Mouse (Mus musculus): ENCODE measurements at regions not wholly inside any gene's neighbourhood (a gene's known extent, or its start where the extent isn't known, plus 50 kb on each side); places are given as distances from the start of the nearest gene placed in this dataset.

GRCm38 (mm10) chr7:137522450-137522849 is 85.0 kb downstream of the Glrx3 start:
- ATAC-seq (ENCODE audit: insufficient number of reproducible peaks, insufficient read depth, low FRiP score, low read depth), result no peak
- Histone ChIP-seq H3K36me3 (ENCODE audit: control insufficient read depth, insufficient read depth, low read length) (no peaks in the 10 kb centered on the region), H3K4me3 (ENCODE audit: low read depth, low read length) (no peak overlapping the region), H3K27ac (ENCODE audit: low read length) (no peak overlapping the region), H3K9ac (replicated peaks; ENCODE audit: low read depth, low read length) (no peak overlapping the region), H3K4me2 (replicated peaks; ENCODE audit: low read depth, low read length) (no peak overlapping the region), H3K9me3 (ENCODE audit: control insufficient read depth, low read depth, low read length) (no peaks in the 10 kb centered on the region), H3K4me1 (ENCODE audit: control insufficient read depth, insufficient read depth, low read length) (no peaks in the 10 kb centered on the region), H3K27me3 (ENCODE audit: control insufficient read depth, insufficient read depth, low read length) (no peaks in the 10 kb centered on the region)
- WGBS, result 80% methylated on average over 5 of the region's 5 CpGs

GRCm38 (mm10) chr7:137533476-137533875 is 96.1 kb downstream of the Glrx3 start:
- H3K4me3 ChIP-seq (ENCODE audit: low read depth, low read length), result no peak overlapping the region
- 80% methylated on average over 4 of the region's 4 CpGs for WGBS
- H3K4me2 ChIP-seq (replicated peaks; ENCODE audit: low read depth, low read length), result no peak overlapping the region
- no peaks in the 10 kb centered on the region for H3K27me3 ChIP-seq (ENCODE audit: control insufficient read depth, insufficient read depth, low read length)
- no peak overlapping the region for H3K27ac ChIP-seq (ENCODE audit: low read length)
- ATAC-seq (ENCODE audit: insufficient number of reproducible peaks, insufficient read depth, low FRiP score, low read depth), result no peak
- H3K9ac ChIP-seq (replicated peaks; ENCODE audit: low read depth, low read length), result no peak overlapping the region
- H3K4me1 ChIP-seq (ENCODE audit: control insufficient read depth, insufficient read depth, low read length), result no peaks in the 10 kb centered on the region
- H3K9me3 ChIP-seq (ENCODE audit: control insufficient read depth, low read depth, low read length), result no peaks in the 10 kb centered on the region
- H3K36me3 ChIP-seq (ENCODE audit: control insufficient read depth, insufficient read depth, low read length), result no peaks in the 10 kb centered on the region

DNA sequence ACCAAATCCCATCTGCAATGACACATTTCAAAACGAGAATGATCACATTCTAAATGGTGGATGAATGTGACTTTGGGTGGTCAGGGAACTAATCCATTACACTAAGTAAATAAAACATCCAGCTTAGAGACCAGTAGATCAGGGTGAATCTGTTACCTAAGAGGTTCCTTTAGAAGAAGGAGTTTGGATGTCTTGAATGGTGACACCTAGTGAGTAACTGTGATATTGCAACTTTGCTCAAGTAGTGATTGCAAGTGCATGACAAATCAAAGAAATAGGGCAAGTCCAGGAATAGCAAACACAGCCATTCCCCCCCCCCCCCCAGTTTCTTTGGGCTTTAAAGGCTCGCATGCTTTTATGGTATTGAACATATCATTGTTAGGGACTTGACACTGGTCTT is 112.6 kb downstream of the Glrx3 start:
- Histone ChIP-seq H3K9me3 (ENCODE audit: control insufficient read depth, low read depth, low read length) (no peaks in the 10 kb centered on the region), H3K27me3 (ENCODE audit: control insufficient read depth, insufficient read depth, low read length) (no peaks in the 10 kb centered on the region), H3K4me3 (ENCODE audit: low read depth, low read length) (no peak overlapping the region), H3K4me2 (replicated peaks; ENCODE audit: low read depth, low read length) (no peak overlapping the region), H3K36me3 (ENCODE audit: control insufficient read depth, insufficient read depth, low read length) (no peaks in the 10 kb centered on the region), H3K27ac (ENCODE audit: low read length) (no peak overlapping the region), H3K9ac (replicated peaks; ENCODE audit: low read depth, low read length) (no peak overlapping the region), H3K4me1 (ENCODE audit: control insufficient read depth, insufficient read depth, low read length) (no peaks in the 10 kb centered on the region)
- ATAC-seq (ENCODE audit: insufficient number of reproducible peaks, insufficient read depth, low FRiP score, low read depth), result no peak
- WGBS, result 32% methylated on average over 2 of the region's 2 CpGs

DNA sequence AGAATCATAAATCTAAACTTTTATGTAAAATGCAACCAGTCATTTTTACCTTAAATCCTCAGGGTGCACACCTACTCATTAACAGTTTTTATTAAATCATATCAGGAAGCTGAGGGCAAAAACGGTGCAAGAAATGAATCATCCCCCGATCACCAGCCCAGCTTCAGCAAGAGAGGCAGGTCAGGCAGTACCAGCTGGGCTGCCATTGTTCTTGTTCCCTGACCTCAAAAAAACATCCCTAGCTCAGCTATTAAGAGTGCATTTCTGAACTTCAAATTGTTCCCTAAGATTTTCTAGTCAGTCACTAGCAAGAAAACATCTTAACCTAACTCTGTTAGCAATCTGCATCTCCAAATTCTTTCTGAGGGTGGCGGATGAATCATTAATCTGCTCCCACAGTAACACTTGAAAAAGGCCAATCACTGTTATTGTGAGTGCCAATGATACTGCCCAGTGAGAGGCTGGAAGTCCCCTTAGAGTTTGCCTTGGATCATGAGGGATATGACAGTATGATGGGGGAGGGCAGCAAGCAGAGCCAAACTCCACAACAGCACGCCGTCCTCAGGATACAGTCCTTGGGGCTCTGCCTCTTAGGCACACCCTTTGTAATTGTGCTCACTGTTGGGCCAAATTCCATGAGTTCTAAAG is 115.3 kb downstream of the Glrx3 start:
- no peaks in the 10 kb centered on the region for H3K4me1 ChIP-seq (ENCODE audit: control insufficient read depth, insufficient read depth, low read length)
- no peak overlapping the region for H3K9ac ChIP-seq (replicated peaks; ENCODE audit: low read depth, low read length)
- WGBS, result 57% methylated on average over 5 of the region's 5 CpGs
- H3K4me3 ChIP-seq (ENCODE audit: low read depth, low read length), result no peak overlapping the region
- no peak overlapping the region for H3K4me2 ChIP-seq (replicated peaks; ENCODE audit: low read depth, low read length)
- H3K9me3 ChIP-seq (ENCODE audit: control insufficient read depth, low read depth, low read length), result no peaks in the 10 kb centered on the region
- H3K27ac ChIP-seq (ENCODE audit: low read length), result no peak overlapping the region
- H3K27me3 ChIP-seq (ENCODE audit: control insufficient read depth, insufficient read depth, low read length), result no peaks in the 10 kb centered on the region
- no peak for ATAC-seq (ENCODE audit: insufficient number of reproducible peaks, insufficient read depth, low FRiP score, low read depth)
- no peaks in the 10 kb centered on the region for H3K36me3 ChIP-seq (ENCODE audit: control insufficient read depth, insufficient read depth, low read length)

DNA sequence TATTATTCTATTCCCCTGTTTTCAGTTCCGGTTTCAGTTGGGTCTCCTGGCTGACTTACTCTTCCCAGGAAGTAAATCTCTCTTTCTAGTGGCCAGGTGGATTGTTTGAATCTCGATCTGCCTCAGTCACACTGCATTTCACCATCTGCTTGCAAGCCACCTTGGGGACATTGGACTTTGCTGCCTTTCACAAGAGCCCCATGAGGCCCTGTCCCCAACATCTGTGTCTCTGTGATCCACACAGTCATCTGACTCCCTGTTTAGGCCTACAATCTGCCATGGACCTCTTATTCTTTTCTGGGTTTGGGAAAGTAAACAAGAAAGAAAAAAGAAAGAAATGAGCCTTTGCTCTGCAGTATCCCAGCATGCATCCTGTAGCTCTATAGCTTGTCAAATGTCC is 118.1 kb downstream of the Glrx3 start:
- no peaks in the 10 kb centered on the region for H3K36me3 ChIP-seq (ENCODE audit: control insufficient read depth, insufficient read depth, low read length)
- no peak for ATAC-seq (ENCODE audit: insufficient number of reproducible peaks, insufficient read depth, low FRiP score, low read depth)
- 62% methylated on average over 2 of the region's 2 CpGs for WGBS

DNA sequence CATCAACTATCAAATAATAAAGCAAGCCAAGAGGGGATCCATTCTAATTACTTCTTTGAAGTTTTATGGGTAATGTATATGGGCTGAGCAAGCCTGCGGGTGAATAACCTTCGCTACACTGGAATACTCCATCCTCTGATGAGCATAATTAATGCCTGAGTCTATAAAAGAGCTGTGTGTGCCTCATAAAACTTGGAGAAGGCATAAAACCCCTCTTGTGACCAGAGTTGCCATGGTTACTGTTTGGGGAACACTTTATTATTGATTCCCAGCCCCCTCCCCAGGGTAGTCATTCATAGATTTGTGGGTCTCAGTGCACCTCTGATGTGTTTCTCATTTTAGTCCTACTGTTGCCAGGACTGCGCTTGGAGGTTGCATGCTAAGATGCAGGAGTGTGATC is 120.0 kb downstream of the Glrx3 start:
- Histone ChIP-seq H3K4me3 (ENCODE audit: low read depth, low read length) (no peak overlapping the region), H3K9ac (replicated peaks; ENCODE audit: low read depth, low read length) (no peak overlapping the region), H3K27me3 (ENCODE audit: control insufficient read depth, insufficient read depth, low read length) (no peaks in the 10 kb centered on the region), H3K27ac (ENCODE audit: low read length) (no peak overlapping the region), H3K36me3 (ENCODE audit: control insufficient read depth, insufficient read depth, low read length) (no peaks in the 10 kb centered on the region), H3K9me3 (ENCODE audit: control insufficient read depth, low read depth, low read length) (no peaks in the 10 kb centered on the region), H3K4me2 (replicated peaks; ENCODE audit: low read depth, low read length) (no peak overlapping the region), H3K4me1 (ENCODE audit: control insufficient read depth, insufficient read depth, low read length) (no peaks in the 10 kb centered on the region)
- 94% methylated on average over 3 of the region's 3 CpGs for WGBS
- ATAC-seq (ENCODE audit: insufficient number of reproducible peaks, insufficient read depth, low FRiP score, low read depth), result no peak

More for the DNA sequence above, 118.1 kb downstream of the Glrx3 start:
- Histone ChIP-seq H3K4me3 (ENCODE audit: low read depth, low read length) (no peak overlapping the region), H3K4me2 (replicated peaks; ENCODE audit: low read depth, low read length) (no peak overlapping the region), H3K9ac (replicated peaks; ENCODE audit: low read depth, low read length) (no peak overlapping the region), H3K4me1 (ENCODE audit: control insufficient read depth, insufficient read depth, low read length) (no peaks in the 10 kb centered on the region), H3K27ac (ENCODE audit: low read length) (no peak overlapping the region), H3K27me3 (ENCODE audit: control insufficient read depth, insufficient read depth, low read length) (no peaks in the 10 kb centered on the region), H3K9me3 (ENCODE audit: control insufficient read depth, low read depth, low read length) (no peaks in the 10 kb centered on the region)

DNA sequence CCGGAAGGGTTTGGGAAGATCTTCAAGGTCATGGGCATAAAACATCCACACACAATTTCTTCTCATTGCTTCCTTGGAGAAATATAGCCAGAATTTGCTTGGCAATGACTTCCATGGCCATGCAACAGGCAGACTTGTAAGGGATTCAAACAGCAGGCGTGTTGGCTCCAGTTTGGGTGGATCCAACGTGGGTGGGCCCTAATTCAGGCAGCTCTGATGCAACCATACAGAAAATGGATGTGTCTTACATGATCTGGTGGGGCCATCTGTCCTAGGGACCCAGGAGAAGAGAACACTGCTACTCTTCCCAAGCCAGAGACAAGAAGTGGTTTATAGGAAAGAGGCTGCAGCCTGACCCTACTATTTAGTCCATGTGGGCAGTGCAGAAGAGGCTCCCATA is 121.5 kb downstream of the Glrx3 start:
- no peaks in the 10 kb centered on the region for H3K9me3 ChIP-seq (ENCODE audit: control insufficient read depth, low read depth, low read length)
- no peak overlapping the region for H3K4me2 ChIP-seq (replicated peaks; ENCODE audit: low read depth, low read length)
- no peaks in the 10 kb centered on the region for H3K36me3 ChIP-seq (ENCODE audit: control insufficient read depth, insufficient read depth, low read length)
- H3K27ac ChIP-seq (ENCODE audit: low read length), result no peak overlapping the region
- H3K4me3 ChIP-seq (ENCODE audit: low read depth, low read length), result no peak overlapping the region
- 87% methylated on average over 3 of the region's 3 CpGs for WGBS
- H3K9ac ChIP-seq (replicated peaks; ENCODE audit: low read depth, low read length), result no peak overlapping the region
- no peak for ATAC-seq (ENCODE audit: insufficient number of reproducible peaks, insufficient read depth, low FRiP score, low read depth)
- H3K4me1 ChIP-seq (ENCODE audit: control insufficient read depth, insufficient read depth, low read length), result no peaks in the 10 kb centered on the region
- no peaks in the 10 kb centered on the region for H3K27me3 ChIP-seq (ENCODE audit: control insufficient read depth, insufficient read depth, low read length)

GRCm38 (mm10) chr7:137570199-137570598 is 132.8 kb downstream of the Glrx3 start:
- H3K9ac ChIP-seq (replicated peaks; ENCODE audit: low read depth, low read length), result no peak overlapping the region
- no peaks in the 10 kb centered on the region for H3K9me3 ChIP-seq (ENCODE audit: control insufficient read depth, low read depth, low read length)
- no peaks in the 10 kb centered on the region for H3K4me1 ChIP-seq (ENCODE audit: control insufficient read depth, insufficient read depth, low read length)
- no peak overlapping the region for H3K4me3 ChIP-seq (ENCODE audit: low read depth, low read length)
- no peak for ATAC-seq (ENCODE audit: insufficient number of reproducible peaks, insufficient read depth, low FRiP score, low read depth)
- WGBS, result 63% methylated on average over 2 of the region's 2 CpGs
- H3K36me3 ChIP-seq (ENCODE audit: control insufficient read depth, insufficient read depth, low read length), result no peaks in the 10 kb centered on the region
- H3K4me2 ChIP-seq (replicated peaks; ENCODE audit: low read depth, low read length), result no peak overlapping the region
- no peaks in the 10 kb centered on the region for H3K27me3 ChIP-seq (ENCODE audit: control insufficient read depth, insufficient read depth, low read length)
- no peak overlapping the region for H3K27ac ChIP-seq (ENCODE audit: low read length)

- no peaks in the 10 kb centered on the region for H3K36me3 ChIP-seq (ENCODE audit: control insufficient read depth, insufficient read depth, low read length)
- H3K9me3 ChIP-seq (ENCODE audit: control insufficient read depth, low read depth, low read length), result no peaks in the 10 kb centered on the region
- H3K4me2 ChIP-seq (replicated peaks; ENCODE audit: low read depth, low read length), result no peak overlapping the region
- no peaks in the 10 kb centered on the region for H3K4me1 ChIP-seq (ENCODE audit: control insufficient read depth, insufficient read depth, low read length)
- no peak for ATAC-seq (ENCODE audit: insufficient number of reproducible peaks, insufficient read depth, low FRiP score, low read depth)
- H3K27ac ChIP-seq (ENCODE audit: low read length), result no peak overlapping the region
- H3K9ac ChIP-seq (replicated peaks; ENCODE audit: low read depth, low read length), result no peak overlapping the region
- 80% methylated on average over 3 of the region's 3 CpGs for WGBS
- no peaks in the 10 kb centered on the region for H3K27me3 ChIP-seq (ENCODE audit: control insufficient read depth, insufficient read depth, low read length)
- no peak overlapping the region for H3K4me3 ChIP-seq (ENCODE audit: low read depth, low read length)
These were observed 138.1 kb downstream of the Glrx3 start for GRCm38 (mm10) chr7:137575491-137575890.
